Mouse (Mus musculus) stomach, postnatal 0 days (tissue): ENCODE measurements around the gene Ltbp1.

ENCODE experiments used
- CTCF ChIP-seq: IDR thresholded peaks from 2 replicates; pipeline ENCODE4 v1.5.1; 2016; ENCODE audit warnings: antibody characterized with exemption, low read depth, mild to moderate bottlenecking, moderate library complexity
- EP300 ChIP-seq: optimal IDR thresholded peaks from 2 replicates; pipeline ENCODE3; 2016; ENCODE audit warnings: antibody characterized with exemption

- TF ChIP-seq CTCF (no peak), EP300 (no peak)
Observed at GRCm38 (mm10) chr17:75020026-75020425, 14.7 kb downstream of the Ltbp1 start.
